Mouse (Mus musculus) heart, adult 18-20 months (tissue): ENCODE measurements around the gene Wdr20. TPM values are rescaled to one million over a fixed set of nuclear protein-coding genes. Genes with fewer than 3 reads are reported as not detected.

Experiments
- DNase-seq, 2 experiments: peaks; one replicate each; pipeline ENCODE4 v3.0.0; 2021 to 2022; ENCODE audit warnings: mixed read lengths in 1 of 2
- total RNA-seq, 2 experiments: library from RNA; stranded (reverse); gene quantifications; 2 replicates each; pipeline ENCODE4 v1.2.3; 2021

Wdr20 gene
- total RNA-seq, 2 experiments from 2014 or later: 31.0 to 32.1 TPM

DNA sequence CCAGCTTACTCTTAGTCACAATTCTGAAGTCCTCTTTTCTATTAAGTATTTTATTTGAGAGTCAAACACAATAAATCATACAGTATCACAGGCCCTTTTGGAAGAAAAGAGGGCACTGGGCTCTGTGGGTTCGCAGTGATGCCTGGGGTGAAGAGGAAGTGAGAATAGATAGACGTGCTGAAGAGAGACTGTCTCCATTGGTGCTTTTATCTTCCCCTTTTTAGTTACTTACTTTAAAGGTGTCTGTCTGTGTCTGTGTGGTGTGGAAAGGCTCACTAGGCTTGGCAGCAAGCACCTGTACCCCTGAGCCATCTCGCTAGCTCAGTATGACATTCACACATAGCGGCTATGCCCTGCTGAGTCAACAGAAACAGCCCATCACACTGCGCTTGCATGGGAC lies 40.1 kb downstream of the Wdr20 start:
- DNase-seq: no peak

GRCm38 (mm10) chr12:110779296-110779695 lies 41.6 kb downstream of the Wdr20 start:
- no peak for DNase-seq

DNA sequence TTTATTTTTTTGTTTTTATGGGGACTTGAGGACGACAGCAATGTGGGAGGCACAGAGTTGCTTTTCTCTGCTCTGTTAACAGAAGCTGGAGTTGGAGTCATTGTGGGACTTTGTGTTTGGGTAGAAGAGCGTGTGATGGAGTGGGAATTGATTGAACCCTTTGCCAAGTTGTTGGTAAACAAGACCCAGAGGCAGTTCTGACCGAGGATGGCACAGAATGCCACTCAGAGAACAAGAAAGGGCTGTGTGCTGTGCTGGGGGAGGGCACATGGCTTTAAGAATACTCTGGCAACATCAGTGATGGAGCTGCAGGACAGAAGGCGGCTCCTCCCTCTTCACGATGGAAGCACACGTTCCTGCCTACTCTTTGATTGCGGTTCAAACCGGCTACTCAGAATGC lies 43.4 kb downstream of the Wdr20 start:
- DNase-seq: no peak

DNA sequence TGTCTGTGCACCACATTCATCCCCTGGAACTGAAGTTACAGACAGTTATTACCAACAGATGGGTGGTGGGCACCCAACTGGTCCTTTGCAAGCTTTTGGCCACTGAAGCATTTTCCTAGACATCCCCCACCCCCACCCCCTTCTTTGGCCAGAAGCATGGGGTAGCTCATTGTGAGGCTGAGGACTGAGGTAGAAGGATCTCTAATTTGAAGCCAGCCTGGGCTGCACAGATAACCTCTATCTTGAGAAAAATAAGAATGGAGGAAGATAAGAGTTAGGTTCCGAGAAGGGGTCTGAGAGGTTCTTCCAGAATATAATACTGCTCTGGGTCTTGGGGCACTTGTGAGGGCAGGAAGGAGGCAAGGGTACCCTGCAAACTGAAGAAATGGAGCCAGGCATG lies 44.5 kb downstream of the Wdr20 start:
- no peak for DNase-seq

DNA sequence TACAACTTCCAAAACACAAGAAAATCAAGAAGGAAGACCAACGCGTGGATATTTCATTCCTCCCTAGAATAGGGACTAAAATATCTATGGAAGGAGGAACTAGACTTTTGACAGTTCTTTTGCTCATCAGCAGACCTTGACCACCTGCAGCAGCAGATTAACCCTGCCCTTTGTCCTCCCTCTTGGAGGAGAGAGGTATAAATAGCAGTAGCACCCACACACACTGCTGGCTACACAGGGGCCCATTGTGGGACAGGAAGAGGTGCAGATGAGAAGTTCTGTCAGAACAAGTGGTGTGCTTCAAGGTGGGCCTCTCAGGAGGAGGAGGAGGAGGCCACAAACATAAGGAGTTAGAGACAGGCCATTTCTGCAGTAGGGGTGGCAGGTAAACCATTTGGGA lies 46.5 kb downstream of the Wdr20 start:
- DNase-seq: no peak

- peak; percentile 39 to 56 for DNase-seq
Observed at GRCm38 (mm10) chr12:110786243-110786642, 48.5 kb downstream of the Wdr20 start.

DNA sequence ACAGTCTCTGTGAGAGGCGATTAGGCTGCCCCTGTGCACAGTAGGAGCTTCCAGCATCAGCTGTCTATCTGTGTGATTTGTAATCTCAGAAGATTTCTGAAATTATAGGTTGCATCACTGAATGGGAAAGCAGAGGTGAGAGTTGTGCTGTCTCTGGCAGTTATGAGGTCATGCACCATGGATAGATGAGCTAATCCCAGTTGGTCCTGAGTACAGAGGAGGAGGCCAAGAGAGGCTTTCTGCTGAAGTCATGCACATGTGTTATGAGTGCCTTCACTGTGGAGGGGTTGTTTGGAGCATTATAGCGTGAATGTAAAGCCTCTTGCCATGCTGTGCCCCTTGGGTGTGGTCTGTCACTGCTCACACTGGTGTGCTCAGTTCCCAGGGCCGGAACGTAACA lies 52.8 kb downstream of the Wdr20 start:
- DNase-seq: no peak

DNA sequence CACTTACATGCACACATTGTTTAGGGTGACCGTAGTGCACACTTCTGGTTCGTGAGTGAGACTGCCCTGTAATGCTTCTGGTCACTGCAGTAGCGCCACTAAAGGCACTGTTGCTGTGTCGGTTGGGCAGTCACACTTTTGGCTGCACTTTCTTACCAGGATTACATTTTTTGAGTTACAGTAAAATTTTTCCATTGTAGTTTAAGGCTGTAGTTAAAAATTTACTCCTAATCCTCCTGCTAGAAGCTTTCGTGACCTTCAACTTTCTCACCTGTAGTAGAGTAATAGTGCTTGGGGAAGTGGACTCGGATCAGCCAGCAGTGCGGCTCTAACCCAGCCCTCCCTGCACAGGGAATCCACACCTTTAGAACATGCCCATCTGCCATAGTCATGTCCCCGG lies 53.3 kb downstream of the Wdr20 start:
- no peak for DNase-seq

DNA sequence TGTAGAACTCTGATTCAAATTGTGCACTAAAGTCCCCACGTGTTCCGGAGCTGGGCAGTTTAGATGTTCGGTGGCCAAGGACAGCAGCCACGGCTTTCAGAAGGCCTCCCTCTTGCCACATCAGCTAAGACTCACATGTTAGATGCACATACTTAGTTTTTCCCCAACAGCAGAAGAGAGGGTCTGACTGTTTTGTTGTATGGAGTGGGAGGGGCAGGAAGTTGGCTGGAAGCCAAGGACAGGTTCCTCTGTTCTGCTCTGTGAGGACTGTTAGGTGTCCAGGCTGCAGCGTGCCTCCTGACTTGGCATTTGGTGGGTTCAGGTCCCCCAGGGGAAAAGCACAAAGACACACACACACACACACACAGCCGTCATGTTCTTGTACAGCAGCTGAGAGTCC lies 57.3 kb downstream of the Wdr20 start:
- DNase-seq: no peak

- DNase-seq: no peak
Observed at GRCm38 (mm10) chr12:110796748-110797147, 59.0 kb downstream of the Wdr20 start.

GRCm38 (mm10) chr12:110797202-110797601 lies 59.5 kb downstream of the Wdr20 start:
- no peak for DNase-seq

- peak; percentile 36 to 46 for DNase-seq
Observed at GRCm38 (mm10) chr12:110797842-110798431, 60.2 kb downstream of the Wdr20 start.

GRCm38 (mm10) chr12:110799226-110799625 lies 61.5 kb downstream of the Wdr20 start:
- no peak for DNase-seq

- DNase-seq: no peak
Observed at GRCm38 (mm10) chr12:110801876-110802464, 64.2 kb downstream of the Wdr20 start.

DNA sequence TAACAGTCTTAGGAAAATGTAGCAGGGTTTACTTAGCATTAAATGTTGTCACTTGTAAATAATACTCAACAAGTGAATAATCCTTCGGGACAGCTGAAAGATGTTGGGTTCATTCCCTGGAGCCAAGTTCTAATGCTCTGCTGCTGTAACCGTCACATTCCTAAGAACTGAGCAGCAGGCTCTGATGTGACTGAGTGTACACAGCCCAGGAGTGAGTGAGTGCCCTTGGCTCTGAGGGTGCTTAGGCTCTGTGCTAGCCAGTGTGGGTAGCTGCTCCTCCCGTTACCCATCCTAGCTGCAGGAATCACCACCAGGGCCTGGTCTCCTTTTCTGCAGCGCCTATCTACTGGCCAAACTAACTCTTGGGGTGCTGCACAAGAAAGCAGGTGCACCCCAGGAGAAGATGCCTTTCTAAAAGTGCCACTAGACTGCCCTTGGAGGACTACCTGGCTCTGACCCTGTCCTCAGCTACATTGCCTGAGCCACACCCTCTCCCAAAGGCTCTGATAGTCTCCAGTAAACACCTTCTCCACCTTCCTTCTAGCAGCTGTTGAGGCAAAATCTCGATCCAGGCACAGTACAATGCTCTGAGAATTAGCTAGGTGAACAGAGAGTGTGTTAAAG lies 65.0 kb downstream of the Wdr20 start:
- DNase-seq: no peak

DNA sequence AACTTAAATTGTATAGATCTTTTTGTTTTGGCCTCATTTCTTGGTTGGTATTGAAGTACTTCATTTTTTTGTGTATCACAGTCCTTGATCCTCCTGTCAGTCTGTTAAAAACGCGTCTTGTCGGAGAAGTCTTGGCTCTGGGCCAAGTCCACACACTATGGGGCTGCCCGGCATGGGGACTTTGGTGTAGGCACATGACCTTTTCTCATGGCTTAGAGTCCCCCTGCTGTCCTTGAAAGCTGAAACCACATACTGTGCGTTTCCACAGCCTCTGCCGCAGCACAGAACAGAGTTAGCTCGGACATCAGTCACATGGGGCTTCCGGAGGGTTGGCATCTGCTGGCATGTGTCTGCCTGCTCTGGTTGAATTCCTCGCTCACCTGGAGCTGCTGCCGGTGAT lies 66.5 kb downstream of the Wdr20 start:
- no peak for DNase-seq

- DNase-seq: peak in 1 of 2 experiments; percentile 62
Observed at GRCm38 (mm10) chr12:110806301-110806970, 68.7 kb downstream of the Wdr20 start.

- no peak for DNase-seq
Observed at GRCm38 (mm10) chr12:110808430-110808829, 70.7 kb downstream of the Wdr20 start.

DNA sequence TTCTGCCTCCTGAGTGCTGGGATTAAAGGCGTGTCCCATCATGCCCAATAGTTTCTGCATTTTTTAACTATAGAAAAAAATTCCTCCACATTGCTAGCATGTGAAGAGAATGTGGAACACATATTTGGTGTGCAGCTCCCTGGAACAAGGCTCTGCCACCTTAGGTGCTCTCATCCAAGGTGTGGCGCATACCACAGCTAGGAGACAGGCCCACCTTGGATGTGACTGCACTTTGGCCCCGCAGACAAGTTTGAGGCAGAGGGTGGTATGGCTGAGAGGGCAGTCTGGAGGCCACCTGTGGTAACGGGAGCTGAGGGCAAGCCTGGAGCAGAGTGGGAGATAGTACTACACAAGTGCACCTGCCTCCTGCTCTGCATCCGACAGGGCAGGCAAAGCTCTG lies 71.1 kb downstream of the Wdr20 start:
- no peak for DNase-seq

GRCm38 (mm10) chr12:110813132-110813531 lies 75.4 kb downstream of the Wdr20 start:
- DNase-seq: no peak

- DNase-seq: no peak
Observed at GRCm38 (mm10) chr12:110813624-110814023, 75.9 kb downstream of the Wdr20 start.

GRCm38 (mm10) chr12:110814924-110815323 lies 77.2 kb downstream of the Wdr20 start:
- no peak for DNase-seq

DNA sequence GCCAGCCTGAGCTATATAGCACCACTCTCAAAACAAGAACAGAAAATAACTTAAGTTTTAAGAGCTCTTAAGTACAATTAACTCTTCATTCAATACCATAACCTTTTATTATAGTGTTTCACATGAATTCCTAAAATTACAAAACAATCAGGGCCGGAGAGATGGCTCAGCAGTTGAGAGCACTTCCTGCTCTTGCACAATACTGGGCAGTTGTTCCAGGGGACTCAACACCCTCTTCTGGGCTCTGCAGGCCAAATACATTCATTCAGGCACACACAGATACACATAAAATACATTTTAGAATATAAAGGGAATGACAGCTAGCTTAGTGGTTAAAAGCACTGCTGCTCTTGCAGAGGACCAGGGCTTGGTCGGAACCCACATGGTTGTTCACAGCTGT lies 79.1 kb downstream of the Wdr20 start:
- peak in 1 of 2 experiments; percentile 33 for DNase-seq
